Mouse (Mus musculus): ENCODE data around the gene Ethe1.
"Not testable (repeated sequence)": the region's sequence is repeated elsewhere in the genome, so short reads cannot be mapped to it uniquely, and the experiment has no call there.

DNA sequence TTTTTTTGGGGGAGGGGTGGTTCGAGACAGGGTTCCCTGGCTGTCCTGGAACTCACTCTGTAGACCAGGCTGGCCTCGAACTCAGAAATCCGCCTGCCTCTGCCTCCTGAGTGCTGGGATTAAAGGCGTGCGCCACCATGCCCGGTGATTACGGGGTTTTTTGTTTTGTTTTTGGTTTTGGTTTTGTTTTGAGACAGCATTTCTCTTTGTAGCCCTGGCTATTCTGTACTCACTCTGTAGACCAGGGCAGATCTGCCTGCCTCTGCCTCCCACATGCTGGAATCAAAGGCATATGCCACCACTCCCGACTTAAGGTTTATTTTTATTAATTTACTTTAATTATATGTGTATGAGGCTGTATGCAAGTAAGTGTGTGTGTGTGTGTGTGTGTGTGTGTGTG is 31.0 kb downstream of the Ethe1 start:
- TF ChIP-seq CTCF (IDR thresholded peaks at IDR 0.05; ENCODE audit: low read depth, low read length); POLR2A (IDR thresholded peaks at IDR 0.05; ENCODE audit: borderline replicate concordance, low read depth, low read length): not testable (repeated sequence)

Data from bone marrow macrophage, adult 2 months (primary cell).